Mouse (Mus musculus) spleen, postnatal 10 days (tissue): ENCODE results near the gene Mpv17.
A peak's percentile ranks its signal among the peaks of the same experiment; 100 is the strongest.

ENCODE experiments used
- DNase-seq, 2 experiments: peaks; one replicate each; pipeline ENCODE4 v3.0.0; 2021 to 2022; ENCODE audit warnings: low spot score in 2 of 2

Gene Mpv17

DNA sequence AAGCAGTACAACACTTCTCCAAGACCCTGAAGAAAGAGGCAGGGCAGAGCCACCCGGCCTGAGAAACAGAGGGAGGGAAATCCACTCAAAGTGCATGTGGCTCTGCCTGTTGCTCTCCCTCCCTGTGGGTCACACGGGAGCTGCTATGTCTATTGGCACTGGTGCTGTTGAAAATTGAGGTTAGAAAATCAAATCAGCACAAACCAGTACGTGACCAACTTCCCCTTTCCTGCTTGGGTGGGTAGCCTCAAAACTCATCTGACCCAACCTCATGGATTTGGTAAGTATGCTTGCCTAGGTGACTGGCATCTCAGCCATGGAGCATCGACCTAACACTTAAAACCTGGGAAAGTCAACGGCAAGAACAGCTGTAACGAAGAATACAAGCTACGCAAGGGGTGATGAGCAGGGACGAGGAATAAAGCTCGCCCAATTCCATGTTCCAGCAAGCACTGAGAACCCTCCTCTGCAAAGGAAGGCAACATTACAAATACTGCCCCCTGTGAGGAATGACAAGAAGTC lies 48.2 kb downstream of the Mpv17 start, which contains the start of gene Dnajc5g:
TSS of gene Dnajc5g (plus strand) at position 472 of the 522 bp plus-strand sequence.
- no peak for DNase-seq

GRCm38 (mm10) chr5:31095711-31096480 lies 58.2 kb downstream of the Mpv17 start:
- no peak for DNase-seq

- DNase-seq: peak in 1 of 2 experiments; percentile 66
These were observed 59.0 kb downstream of the Mpv17 start for GRCm38 (mm10) chr5:31094799-31095691.

- DNase-seq: no peak
These were observed 59.8 kb downstream of the Mpv17 start for GRCm38 (mm10) chr5:31094100-31094798.

DNA sequence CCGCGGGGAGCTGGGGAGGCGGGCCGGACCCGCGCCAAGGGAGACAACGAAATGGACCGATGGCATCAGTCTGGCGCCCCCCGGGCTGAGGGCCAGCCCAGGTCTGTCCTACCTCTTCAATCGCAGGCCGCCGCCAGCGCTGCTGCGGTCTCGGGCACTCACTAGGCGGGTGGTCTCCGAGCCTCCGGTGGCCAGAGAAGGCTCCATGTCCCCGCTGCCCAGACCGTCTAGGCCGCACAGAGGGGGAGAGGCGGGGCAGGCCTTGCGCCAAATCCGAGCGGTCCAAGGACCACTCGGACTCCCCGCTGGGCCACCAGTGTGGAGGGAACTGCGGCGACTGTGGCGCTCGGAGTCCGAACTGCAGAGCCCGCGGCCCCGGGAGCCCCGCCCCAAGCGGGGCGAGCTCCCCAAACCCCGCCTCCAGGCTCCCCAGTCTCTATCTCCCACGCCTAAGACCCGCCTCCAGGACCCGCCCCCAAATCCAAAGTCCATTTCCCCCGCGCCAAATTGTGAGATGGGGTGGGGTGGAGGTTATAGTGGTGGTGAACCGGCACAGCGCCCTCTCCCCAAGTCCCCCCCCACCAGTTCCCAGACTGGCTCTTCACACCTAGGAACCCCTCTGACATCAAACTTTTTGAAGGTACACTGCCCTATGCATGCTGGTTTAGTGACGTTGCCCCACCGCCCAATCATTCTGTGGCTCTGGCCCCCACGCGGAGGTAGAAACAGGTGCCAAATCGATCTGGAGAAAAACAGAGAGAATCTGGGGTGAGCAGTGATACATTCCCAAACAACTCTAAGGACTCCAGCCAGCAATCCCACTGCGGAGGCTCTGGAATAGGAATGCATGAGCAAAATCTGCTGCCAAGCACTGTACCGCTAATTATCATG lies 60.7 kb downstream of the Mpv17 start:
- peak in 1 of 2 experiments; percentile 43 for DNase-seq

- DNase-seq: no peak
These were observed 61.6 kb downstream of the Mpv17 start for GRCm38 (mm10) chr5:31092231-31092975.
